Mouse (Mus musculus): ENCODE data around the gene Hivep3. TPM values are rescaled to one million over a fixed set of nuclear protein-coding genes. Genes with fewer than 3 reads are reported as not detected.
A peak's percentile ranks its signal among the peaks of the same experiment; 100 is the strongest.

The Hivep3 gene
- polyA plus RNA-seq, 1 experiment: 0.54 TPM

- no peaks in the 10 kb centered on the region for H3K79me2 ChIP-seq (ENCODE audit: control insufficient read depth, insufficient read depth)
- no peak overlapping the region for H3ac ChIP-seq (ENCODE audit: control insufficient read depth, insufficient read length)
- no peak overlapping the region for H3K4me2 ChIP-seq (ENCODE audit: low read depth)
- H3K36me3 ChIP-seq (ENCODE audit: control insufficient read depth, insufficient read depth): no peaks in the 10 kb centered on the region
- no peaks in the 10 kb centered on the region for H3K27me3 ChIP-seq (ENCODE audit: control insufficient read depth, insufficient read depth, insufficient read length)
- TF ChIP-seq E2F4 (IDR thresholded peaks at IDR 0.05; ENCODE audit: insufficient read depth) (no peak), POLR2A (IDR thresholded peaks at IDR 0.05; ENCODE audit: insufficient read length, low read depth) (no peak), TCF3 (IDR thresholded peaks at IDR 0.05; ENCODE audit: insufficient read length, low read depth) (no peak), MYOD1 (IDR thresholded peaks at IDR 0.05; ENCODE audit: control insufficient read depth in 1 of 3, insufficient read length in 2 of 3, low read depth in 2 of 3) (no peak), CEBPB (IDR thresholded peaks at IDR 0.05; ENCODE audit: insufficient read depth, poor library complexity, severe bottlenecking) (no peak), REST (IDR thresholded peaks at IDR 0.05; ENCODE audit: insufficient read depth, insufficient read length) (no peak), MAX (IDR thresholded peaks at IDR 0.05; ENCODE audit: low read depth) (no peak), TCF12 (IDR thresholded peaks at IDR 0.05; ENCODE audit: insufficient read depth, poor library complexity, severe bottlenecking) (no peak), POLR2AphosphoS2 (IDR thresholded peaks at IDR 0.05; ENCODE audit: insufficient read length, low read depth) (no peak), USF1 (IDR thresholded peaks at IDR 0.05; ENCODE audit: low read depth) (no peak), SRF (IDR thresholded peaks at IDR 0.05; ENCODE audit: control insufficient read depth, insufficient read length, low read depth) (no peak), MYOG (IDR thresholded peaks at IDR 0.05; ENCODE audit: control insufficient read depth in 1 of 3, insufficient read depth in 1 of 3, insufficient read length in 2 of 3, low read depth in 2 of 3) (no peak)
- no peak overlapping the region for H3K4me3 ChIP-seq
These were observed 187.6 kb downstream of the Hivep3 start for GRCm38 (mm10) chr4:119921022-119921717.

- Histone ChIP-seq H3ac (ENCODE audit: control insufficient read depth, insufficient read length) (no peak overlapping the region), H3K79me2 (ENCODE audit: control insufficient read depth, insufficient read depth) (no peaks in the 10 kb centered on the region), H3K27me3 (ENCODE audit: control insufficient read depth, insufficient read depth, insufficient read length) (no peaks in the 10 kb centered on the region), H3K36me3 (ENCODE audit: control insufficient read depth, insufficient read depth) (no peaks in the 10 kb centered on the region), H3K4me3 (no peak overlapping the region), H3K4me2 (ENCODE audit: low read depth) (no peak overlapping the region)
- TF ChIP-seq CEBPB (IDR thresholded peaks at IDR 0.05; ENCODE audit: insufficient read depth, poor library complexity, severe bottlenecking) (no peak), POLR2A (IDR thresholded peaks at IDR 0.05; ENCODE audit: insufficient read length, low read depth) (no peak), REST (IDR thresholded peaks at IDR 0.05; ENCODE audit: insufficient read depth, insufficient read length) (no peak), TCF12 (IDR thresholded peaks at IDR 0.05; ENCODE audit: insufficient read depth, poor library complexity, severe bottlenecking) (peak; percentile 69), MAX (IDR thresholded peaks at IDR 0.05; ENCODE audit: low read depth) (no peak), POLR2AphosphoS2 (IDR thresholded peaks at IDR 0.05; ENCODE audit: insufficient read length, low read depth) (no peak), SRF (IDR thresholded peaks at IDR 0.05; ENCODE audit: control insufficient read depth, insufficient read length, low read depth) (no peak), MYOG (IDR thresholded peaks at IDR 0.05; ENCODE audit: control insufficient read depth in 1 of 3, insufficient read depth in 1 of 3, insufficient read length in 2 of 3, low read depth in 2 of 3) (peak; percentile 47 to 84 (median 81)), USF1 (IDR thresholded peaks at IDR 0.05; ENCODE audit: low read depth) (no peak), E2F4 (IDR thresholded peaks at IDR 0.05; ENCODE audit: insufficient read depth) (no peak), MYOD1 (IDR thresholded peaks at IDR 0.05; ENCODE audit: control insufficient read depth in 1 of 3, insufficient read length in 2 of 3, low read depth in 2 of 3) (peak; percentile 25 to 90 (median 79)), TCF3 (IDR thresholded peaks at IDR 0.05; ENCODE audit: insufficient read length, low read depth) (peak; percentile 61)
These were observed 188.2 kb downstream of the Hivep3 start for GRCm38 (mm10) chr4:119921723-119922266.

- Histone ChIP-seq H3K79me2 (ENCODE audit: control insufficient read depth, insufficient read depth) (no peaks in the 10 kb centered on the region), H3K27me3 (ENCODE audit: control insufficient read depth, insufficient read depth, insufficient read length) (no peaks in the 10 kb centered on the region), H3ac (ENCODE audit: control insufficient read depth, insufficient read length) (no peak overlapping the region), H3K36me3 (ENCODE audit: control insufficient read depth, insufficient read depth) (no peaks in the 10 kb centered on the region), H3K4me2 (ENCODE audit: low read depth) (no peak overlapping the region), H3K4me3 (no peak overlapping the region)
- TF ChIP-seq POLR2A (IDR thresholded peaks at IDR 0.05; ENCODE audit: insufficient read length, low read depth) (no peak), MYOD1 (IDR thresholded peaks at IDR 0.05; ENCODE audit: control insufficient read depth in 1 of 3, insufficient read length in 2 of 3, low read depth in 2 of 3) (no peak), MYOG (IDR thresholded peaks at IDR 0.05; ENCODE audit: control insufficient read depth in 1 of 3, insufficient read depth in 1 of 3, insufficient read length in 2 of 3, low read depth in 2 of 3) (no peak), TCF12 (IDR thresholded peaks at IDR 0.05; ENCODE audit: insufficient read depth, poor library complexity, severe bottlenecking) (no peak), CEBPB (IDR thresholded peaks at IDR 0.05; ENCODE audit: insufficient read depth, poor library complexity, severe bottlenecking) (peak; percentile 68), TCF3 (IDR thresholded peaks at IDR 0.05; ENCODE audit: insufficient read length, low read depth) (no peak)
These were observed 189.4 kb downstream of the Hivep3 start for GRCm38 (mm10) chr4:119922945-119923344.

DNA sequence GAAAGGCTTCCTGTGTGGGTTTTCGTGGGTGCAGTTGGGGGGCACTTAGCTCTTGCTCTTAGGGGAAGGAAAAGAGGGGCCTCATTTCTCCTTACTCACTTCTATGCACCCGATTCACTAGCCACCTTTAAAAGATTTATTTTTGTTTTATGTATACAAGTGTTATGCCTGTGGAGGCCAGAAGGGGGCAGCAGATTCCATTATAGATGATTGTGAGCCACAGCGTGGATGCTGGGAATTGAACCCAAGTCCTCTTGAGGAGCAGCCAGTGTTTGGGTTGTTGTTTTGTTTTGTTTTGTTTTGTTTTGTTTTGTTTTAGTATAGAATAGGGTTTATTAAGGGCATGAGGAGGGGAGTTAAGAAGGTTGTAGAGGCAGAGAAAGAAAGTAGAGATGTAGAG is 189.8 kb downstream of the Hivep3 start:
- no peak overlapping the region for H3ac ChIP-seq (ENCODE audit: control insufficient read depth, insufficient read length)
- no peaks in the 10 kb centered on the region for H3K36me3 ChIP-seq (ENCODE audit: control insufficient read depth, insufficient read depth)
- H3K79me2 ChIP-seq (ENCODE audit: control insufficient read depth, insufficient read depth): no peaks in the 10 kb centered on the region
- H3K4me2 ChIP-seq (ENCODE audit: low read depth): no peak overlapping the region
- H3K4me3 ChIP-seq: no peak overlapping the region
- no peaks in the 10 kb centered on the region for H3K27me3 ChIP-seq (ENCODE audit: control insufficient read depth, insufficient read depth, insufficient read length)
- TF ChIP-seq SRF (IDR thresholded peaks at IDR 0.05; ENCODE audit: control insufficient read depth, insufficient read length, low read depth): no peak
- no peak for TF ChIP-seq TCF12 (IDR thresholded peaks at IDR 0.05; ENCODE audit: insufficient read depth, poor library complexity, severe bottlenecking)
- no peak for TF ChIP-seq USF1 (IDR thresholded peaks at IDR 0.05; ENCODE audit: low read depth)
- TF ChIP-seq TCF3 (IDR thresholded peaks at IDR 0.05; ENCODE audit: insufficient read length, low read depth): no peak
- TF ChIP-seq CEBPB (IDR thresholded peaks at IDR 0.05; ENCODE audit: insufficient read depth, poor library complexity, severe bottlenecking): no peak
- TF ChIP-seq POLR2A (IDR thresholded peaks at IDR 0.05; ENCODE audit: insufficient read length, low read depth): no peak
- TF ChIP-seq POLR2AphosphoS2 (IDR thresholded peaks at IDR 0.05; ENCODE audit: insufficient read length, low read depth): no peak
- no peak for TF ChIP-seq MAX (IDR thresholded peaks at IDR 0.05; ENCODE audit: low read depth)
- TF ChIP-seq E2F4 (IDR thresholded peaks at IDR 0.05; ENCODE audit: insufficient read depth): no peak
- TF ChIP-seq MYOD1 (IDR thresholded peaks at IDR 0.05; ENCODE audit: control insufficient read depth in 1 of 3, insufficient read length in 2 of 3, low read depth in 2 of 3): no peak
- no peak for TF ChIP-seq MYOG (IDR thresholded peaks at IDR 0.05; ENCODE audit: control insufficient read depth in 1 of 3, insufficient read depth in 1 of 3, insufficient read length in 2 of 3, low read depth in 2 of 3)
- TF ChIP-seq REST (IDR thresholded peaks at IDR 0.05; ENCODE audit: insufficient read depth, insufficient read length): no peak

All from myocyte (in vitro differentiated cells).